Mouse (Mus musculus) olfactory bulb, adult 2 months (tissue): ENCODE data around the gene Dennd1a. TPM values are rescaled to one million over a fixed set of nuclear protein-coding genes. Genes with fewer than 3 reads are reported as not detected.

Experiments
- H3K27ac ChIP-seq: fragments of 200-500 bp; 2 replicates; pipeline ENCODE4 v1.5.1; 2012; ENCODE audit warnings: low read depth, low read length; ENCODE audit not compliant: insufficient read depth
- H3K4me1 ChIP-seq: fragments of 200-500 bp; 2 replicates; pipeline ENCODE4 v1.6.1; 2012; ENCODE audit warnings: low read length; ENCODE audit not compliant: control insufficient read depth, insufficient read depth
- H3K4me3 ChIP-seq: fragments of 200-500 bp; 2 replicates; pipeline ENCODE4 v1.5.1; 2012; ENCODE audit warnings: mild to moderate bottlenecking, low read depth, low read length, moderate library complexity; ENCODE audit not compliant: insufficient read depth
- CTCF ChIP-seq: fragments of 200-500 bp; IDR thresholded peaks from 2 replicates; pipeline ENCODE4 v1.5.1; 2012; ENCODE audit warnings: low read depth, mild to moderate bottlenecking, low read length, moderate library complexity; ENCODE audit not compliant: insufficient read depth
- POLR2A ChIP-seq: fragments of 200-500 bp; IDR thresholded peaks from 2 replicates; pipeline ENCODE4 v1.6.1; 2012; ENCODE audit warnings: mild to moderate bottlenecking, low read depth, low read length, moderate library complexity; ENCODE audit not compliant: insufficient read depth
- WGBS: fragments of 180-500 bp; shearing (Covaris S2); methylation state at CpG from one replicate; pipeline ENCODE4 v1.1.7; 2018; 5-methylcytosine and 5-hydroxymethylcytosine counted together
- polyA plus RNA-seq: library from polyadenylated mRNA; stranded (reverse); fragments of >200 nt; gene quantifications from 2 replicates; pipeline ENCODE4 v1.2.4, GENCODE M21; 2012; ENCODE audit warnings: low replicate concordance; ENCODE audit not compliant: missing spikeins, insufficient read depth, insufficient read length

The Dennd1a gene
- not detected in 2 replicates for polyA plus RNA-seq

DNA sequence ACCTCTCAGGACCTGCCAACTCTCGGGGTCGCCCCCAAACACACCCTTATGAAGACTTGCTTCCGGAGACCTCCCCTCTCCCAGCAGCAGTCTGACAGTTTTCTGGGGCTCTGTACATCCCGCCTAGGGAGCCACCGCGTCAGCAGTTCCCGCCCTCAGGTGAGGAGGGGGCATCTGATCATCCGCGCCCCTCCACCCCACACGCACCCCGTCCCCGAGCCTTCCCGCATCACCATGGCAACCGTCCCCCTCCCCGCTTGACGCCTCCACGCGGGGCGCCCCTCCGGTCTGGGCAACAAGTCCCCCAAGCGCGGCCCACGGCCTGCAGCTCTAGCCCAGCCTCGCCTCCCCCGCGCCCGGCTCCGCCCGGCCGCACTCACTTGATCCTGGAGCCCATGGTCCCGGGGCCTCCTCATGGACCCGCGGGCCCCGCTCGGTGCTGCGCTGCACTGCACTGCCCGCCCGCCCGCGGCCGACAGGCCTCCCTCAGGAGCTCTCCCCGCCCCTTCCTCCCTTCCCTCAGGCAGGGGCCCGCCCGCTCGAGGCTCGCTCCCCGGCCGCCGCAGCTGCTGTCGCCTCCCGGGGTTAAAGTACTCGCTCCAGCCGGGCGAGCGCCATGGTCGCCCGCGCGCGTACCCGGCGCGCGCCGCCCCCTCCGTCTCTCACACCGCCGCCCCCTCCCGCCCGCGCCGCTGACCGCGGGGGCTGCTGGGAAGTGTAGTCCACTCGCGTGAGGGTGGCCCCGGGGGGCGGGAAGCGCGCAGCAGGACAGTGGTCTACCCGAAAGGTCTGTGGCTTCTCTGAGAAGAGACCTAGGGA lies at the start of gene Dennd1a:
TSS of gene Dennd1a (minus strand) at position 658 of the 819 bp plus-strand sequence.
- H3K4me3 ChIP-seq, result peak within 1 kb of the TSS; percentile 76
- H3K27ac ChIP-seq, result no peak within 1 kb of the TSS
- WGBS, result 2% methylated on average over 81 of the region's 81 CpGs
- TF ChIP-seq CTCF (no peak), POLR2A (peak; percentile 87)
- no peaks in the 10 kb centered on the region for H3K4me1 ChIP-seq

DNA sequence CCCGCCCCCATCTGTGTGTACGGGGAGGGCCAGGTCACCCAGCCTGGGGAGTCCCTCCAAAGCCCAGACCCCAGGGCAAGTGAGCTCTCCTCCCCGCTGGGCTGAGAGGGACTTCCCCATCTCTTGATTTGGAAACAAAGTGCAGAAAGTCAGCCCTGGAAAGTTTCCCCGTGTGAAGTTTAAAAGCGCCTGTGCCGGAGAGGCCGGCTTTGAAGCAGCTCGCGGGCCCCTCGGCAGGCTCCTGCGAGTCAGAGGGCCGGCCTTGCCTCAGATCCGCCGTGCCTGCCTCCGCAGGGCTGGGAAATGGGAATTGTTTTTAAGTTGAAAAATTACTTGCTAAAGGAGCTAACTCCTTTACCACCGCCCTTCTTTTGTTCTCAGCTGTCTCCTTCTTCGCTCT lies 49.4 kb upstream of the Dennd1a start:
- 42% methylated on average over 17 of the region's 17 CpGs for WGBS
- Histone ChIP-seq H3K27ac (no peak overlapping the region), H3K4me3 (no peak overlapping the region), H3K4me1 (peaks cover 6% of the 10 kb centered on the region; the same call in 1 of the 2 replicates)
- TF ChIP-seq POLR2A, result no peak
- TF ChIP-seq CTCF, result no peak

DNA sequence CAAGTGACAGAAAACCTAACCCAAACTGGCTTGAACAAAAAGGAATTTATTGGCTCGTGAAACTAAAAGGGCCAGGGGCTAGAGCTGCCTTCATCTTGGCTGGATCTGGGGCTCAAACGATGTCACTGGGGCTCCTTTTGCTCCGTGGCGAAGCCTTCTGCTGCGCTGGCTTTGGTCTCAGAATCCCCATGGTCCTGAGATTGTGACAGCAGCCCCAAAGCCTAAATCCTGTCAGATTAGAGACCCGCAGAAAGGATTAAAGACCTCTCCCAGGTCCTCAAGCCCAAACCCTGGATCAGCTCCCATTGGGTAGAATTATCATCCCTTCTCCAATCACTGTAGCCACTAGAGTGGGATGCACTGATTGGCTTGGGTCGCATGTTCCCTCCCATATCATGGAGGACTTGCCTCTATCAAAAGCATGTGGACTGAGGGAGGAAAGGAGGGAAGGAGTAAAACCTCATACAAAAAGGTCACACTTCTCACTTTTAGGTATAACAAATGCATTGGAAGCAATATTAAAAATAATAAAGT lies 46.5 kb upstream of the Dennd1a start:
- no peaks in the 10 kb centered on the region for H3K4me1 ChIP-seq
- H3K4me3 ChIP-seq, result no peak overlapping the region
- no peak for TF ChIP-seq CTCF
- TF ChIP-seq POLR2A, result no peak
- no peak overlapping the region for H3K27ac ChIP-seq
- 65% methylated on average over 7 of the region's 7 CpGs for WGBS

DNA sequence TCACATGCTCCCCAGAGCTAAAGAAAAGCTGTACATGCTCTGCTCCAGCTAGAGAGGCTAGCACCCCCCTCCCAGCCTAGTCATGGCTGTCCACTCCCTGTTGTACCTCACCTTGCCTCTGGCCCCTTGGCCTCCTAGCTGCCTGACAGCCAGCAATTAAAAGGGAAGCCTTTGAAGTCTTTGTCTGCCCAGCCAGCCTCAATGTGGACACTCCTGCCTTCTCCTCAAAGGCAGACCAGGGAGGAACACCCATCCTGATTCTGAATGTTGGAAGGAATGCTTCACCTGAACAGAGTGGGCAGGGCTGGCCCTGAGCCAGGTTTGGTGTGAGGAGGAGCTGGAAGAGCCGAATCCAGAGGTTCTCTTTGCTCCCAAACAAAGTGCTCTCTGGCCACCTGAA lies 39.5 kb upstream of the Dennd1a start:
- Histone ChIP-seq H3K4me3 (no peak overlapping the region), H3K4me1 (no peaks in the 10 kb centered on the region), H3K27ac (no peak overlapping the region)
- TF ChIP-seq CTCF, result no peak
- no peak for TF ChIP-seq POLR2A
- WGBS, result 62% methylated on average over 1 of the region's 1 CpGs

DNA sequence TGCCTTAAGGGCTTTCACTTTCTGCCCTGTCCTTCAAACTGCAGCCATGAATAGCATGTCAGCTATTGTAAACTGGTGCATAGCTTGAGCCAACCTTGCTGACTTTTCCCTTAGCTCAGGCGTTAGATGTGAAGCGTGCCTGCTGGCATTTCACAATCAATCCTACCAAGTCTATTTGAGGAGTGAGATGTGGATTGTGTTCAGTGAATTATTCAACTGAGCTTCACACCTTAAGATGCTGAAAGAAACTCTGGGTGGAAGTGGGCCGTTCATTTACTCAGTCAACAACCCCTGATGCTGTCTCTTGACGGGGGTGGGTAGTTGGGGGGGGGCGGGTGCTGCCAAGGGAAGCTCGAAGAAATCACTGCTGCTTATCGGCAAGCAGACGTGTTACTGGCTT lies 36.2 kb upstream of the Dennd1a start:
- H3K27ac ChIP-seq, result no peak overlapping the region
- H3K4me3 ChIP-seq, result no peak overlapping the region
- 73% methylated on average over 8 of the region's 8 CpGs for WGBS
- H3K4me1 ChIP-seq, result no peaks in the 10 kb centered on the region
- TF ChIP-seq CTCF (no peak), POLR2A (no peak)

DNA sequence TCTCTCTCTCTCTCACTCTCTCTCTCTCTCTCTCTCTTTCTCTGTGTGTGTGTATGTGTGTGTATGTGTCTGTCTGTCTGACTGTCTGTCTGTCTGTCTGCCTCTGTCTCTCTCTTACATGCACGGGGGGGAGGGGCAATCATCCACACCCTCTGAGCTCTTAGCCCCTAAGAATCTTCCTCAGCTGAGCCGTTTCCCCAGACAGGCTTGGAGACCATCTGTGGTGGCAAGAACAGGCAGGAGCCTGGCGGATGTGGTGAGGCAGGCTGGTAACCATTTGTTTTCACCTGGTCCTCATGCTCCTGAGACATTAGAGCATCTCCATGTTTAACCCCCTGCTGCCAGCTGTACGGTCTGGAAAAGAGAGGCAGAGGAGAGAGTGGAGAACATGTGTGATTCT lies 33.7 kb upstream of the Dennd1a start:
- no peak overlapping the region for H3K4me3 ChIP-seq
- TF ChIP-seq POLR2A (no peak), CTCF (no peak)
- 83% methylated on average over 4 of the region's 4 CpGs for WGBS
- no peaks in the 10 kb centered on the region for H3K4me1 ChIP-seq
- H3K27ac ChIP-seq, result no peak overlapping the region

DNA sequence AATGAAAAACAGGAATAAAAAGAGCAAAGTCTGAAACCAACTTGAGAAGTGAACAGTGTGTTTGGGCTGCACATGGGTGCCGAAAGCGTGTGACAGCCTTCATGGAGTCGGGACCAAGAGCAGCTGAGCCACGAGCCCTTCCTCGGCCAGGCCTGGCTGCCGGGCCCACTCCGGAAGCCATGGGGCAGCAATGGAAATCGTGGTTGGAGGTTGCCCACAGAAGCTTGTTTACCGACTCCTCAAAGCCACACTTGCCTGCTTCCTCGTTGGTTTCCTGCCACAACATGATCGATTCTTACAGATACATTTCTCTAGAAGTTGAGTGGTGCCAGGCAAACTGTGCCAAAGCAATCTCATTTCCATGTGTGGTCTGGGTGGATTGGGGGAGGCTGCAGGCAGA lies 31.9 kb upstream of the Dennd1a start:
- Histone ChIP-seq H3K4me3 (no peak overlapping the region), H3K4me1 (no peaks in the 10 kb centered on the region), H3K27ac (no peak overlapping the region)
- TF ChIP-seq CTCF (no peak), POLR2A (no peak)
- WGBS, result 91% methylated on average over 11 of the region's 11 CpGs

DNA sequence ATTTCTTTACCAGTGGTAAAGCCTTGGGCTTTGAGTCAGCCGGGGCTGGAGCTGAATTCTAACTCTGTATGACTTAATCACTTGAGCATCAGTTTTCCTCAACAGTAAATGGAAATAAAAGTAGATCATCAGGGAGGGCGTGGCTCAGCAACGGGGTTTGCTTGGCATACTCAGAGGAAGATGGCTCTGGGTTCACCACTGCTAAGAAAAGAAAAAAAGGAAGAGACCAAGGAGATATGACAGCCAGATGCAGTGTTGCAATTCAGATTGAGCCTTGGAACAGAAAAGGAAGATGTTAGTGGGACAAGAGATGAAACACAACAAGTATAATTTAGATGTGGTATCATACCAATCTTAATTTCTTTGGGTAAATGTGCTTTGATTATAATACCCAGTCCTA lies 26.2 kb upstream of the Dennd1a start:
- WGBS, result 50% methylated on average over 3 of the region's 3 CpGs
- no peaks in the 10 kb centered on the region for H3K4me1 ChIP-seq
- no peak overlapping the region for H3K4me3 ChIP-seq
- H3K27ac ChIP-seq, result no peak overlapping the region
- TF ChIP-seq CTCF (no peak), POLR2A (no peak)

DNA sequence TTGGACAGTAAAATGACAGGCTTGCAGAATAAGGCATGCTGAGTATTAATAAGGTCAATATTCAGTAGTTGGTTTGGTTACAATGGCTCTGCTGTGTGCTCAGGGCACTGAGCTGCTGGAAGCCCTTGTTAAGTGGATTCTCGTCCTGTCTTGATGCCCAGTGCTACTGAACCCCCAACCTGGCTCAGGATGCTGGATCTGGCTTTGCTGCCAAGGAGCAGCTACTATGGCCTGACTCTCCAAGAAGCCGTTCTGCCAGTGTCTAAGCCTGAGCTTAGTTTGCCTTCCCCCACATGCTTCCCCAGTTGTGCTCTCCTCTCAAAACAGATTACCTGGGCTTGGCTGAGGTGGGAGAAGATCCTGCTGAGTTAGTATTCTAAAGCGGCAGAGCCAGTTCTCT lies 25.7 kb upstream of the Dennd1a start:
- TF ChIP-seq CTCF (no peak), POLR2A (no peak)
- Histone ChIP-seq H3K4me3 (no peak overlapping the region), H3K27ac (no peak overlapping the region), H3K4me1 (no peaks in the 10 kb centered on the region)
- WGBS, result 71% methylated on average over 3 of the region's 3 CpGs

DNA sequence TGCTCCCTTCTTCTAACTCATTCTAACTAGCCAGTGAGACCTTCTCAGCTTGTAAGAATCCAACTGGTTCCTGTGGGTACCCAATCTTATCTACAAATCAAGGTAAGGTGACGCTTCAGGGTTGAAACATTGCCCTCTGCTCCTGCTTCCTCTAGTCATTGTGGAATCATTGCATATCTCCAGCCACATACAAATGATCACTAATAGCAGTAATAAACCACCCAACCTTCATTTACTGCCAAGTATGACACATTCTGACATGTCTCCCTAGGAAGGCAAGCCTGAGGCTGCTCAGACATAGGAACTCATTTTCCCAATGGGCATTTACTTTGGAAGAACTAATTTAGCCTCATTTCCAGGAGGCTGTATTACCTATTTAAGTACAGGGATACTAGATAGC lies 18.0 kb upstream of the Dennd1a start:
- no peak overlapping the region for H3K4me3 ChIP-seq
- TF ChIP-seq CTCF (no peak), POLR2A (no peak)
- H3K4me1 ChIP-seq, result peaks cover 1% of the 10 kb centered on the region
- no peak overlapping the region for H3K27ac ChIP-seq
- WGBS, result 97% methylated on average over 1 of the region's 1 CpGs
